In the genomic region with DNA sequence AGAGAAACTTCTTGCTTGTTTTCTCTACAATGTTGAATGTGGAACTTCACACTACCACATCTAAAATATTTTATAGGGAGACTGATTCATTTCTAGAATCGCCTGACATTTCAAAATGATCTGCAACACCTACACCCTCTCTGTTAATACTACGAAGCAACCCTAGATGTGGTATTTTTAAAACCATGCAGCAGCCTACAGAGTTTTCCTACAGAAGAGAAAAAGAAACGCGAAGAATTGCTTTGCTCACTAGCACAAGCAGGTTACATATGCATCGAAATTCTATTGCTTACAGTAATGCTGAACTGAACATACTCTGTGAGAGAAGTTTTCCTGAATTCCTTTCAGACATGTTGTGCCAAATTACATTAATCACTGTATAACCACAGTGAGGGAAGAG, we compare ENCODE assay signal across 15 mouse cellular contexts.
"Had no signal": no experiment of that assay in that cellular context is flagged by ENCODE, and none has a peak within 500 bp of the region (broad histone marks: within the 10 kb centered on the region; RNA-seq: fewer than 3 reads in every experiment).

No protein-coding gene starts in this region.

- H3K27me3 ChIP-seq: limb, embryonic 13.5 days; liver, embryonic 13.5 days had no signal

- H3K36me3 ChIP-seq: limb, embryonic 10.5 days; limb, embryonic 13.5 days; liver, embryonic 13.5 days had no signal

- DNase-seq: kidney, adult 2 months; kidney, postnatal 25 days; layer of hippocampus, adult 9-11 months; liver; liver, embryonic 13.5 days; lung, adult 2 months; lung, postnatal 14 days; lung, postnatal 4 days; midbrain, embryonic 14.5 days; thymus, postnatal 25 days had no signal

- H3K27ac ChIP-seq: kidney, postnatal 0 days; layer of hippocampus, adult 2 months; limb, embryonic 10.5 days; limb, embryonic 13.5 days; liver, embryonic 13.5 days; stomach, postnatal 0 days had no signal

- H3K4me1 ChIP-seq: limb, embryonic 10.5 days; limb, embryonic 13.5 days; liver, embryonic 13.5 days had no signal

- H3K4me3 ChIP-seq: layer of hippocampus, adult 2 months; limb, embryonic 10.5 days; limb, embryonic 13.5 days; liver, embryonic 13.5 days had no signal

- H3K9me3 ChIP-seq: limb, embryonic 10.5 days; limb, embryonic 13.5 days; liver, embryonic 13.5 days had no signal
